Mouse (Mus musculus): Measurements from ENCODE around the gene Vsig2. TPM values are rescaled to one million over a fixed set of nuclear protein-coding genes. Genes with fewer than 3 reads are reported as not detected.

Vsig2 gene
- polyA plus RNA-seq, 1 experiment from 2014 or later = 6.3 TPM

- Histone ChIP-seq H3K9me3 (ENCODE audit: control insufficient read depth, low read length) (no peaks in the 10 kb centered on the region), H3K27ac (ENCODE audit: low read depth) (no peak overlapping the region), H3K4me1 (replicated peaks; ENCODE audit: control insufficient read depth, insufficient read depth, low read length) (peaks cover 12% of the 10 kb centered on the region; the same call in 1 of the 2 replicates), H3K4me2 (ENCODE audit: low read length) (peak overlapping the region; percentile 20; the same call in 1 of the 2 replicates), H3K9ac (ENCODE audit: low read length) (no peak overlapping the region), H3K27me3 (replicated peaks; ENCODE audit: control insufficient read depth, insufficient read depth, low read length) (no peaks in the 10 kb centered on the region), H3K4me3 (ENCODE audit: low read depth, low read length) (no peak overlapping the region), H3K36me3 (ENCODE audit: control insufficient read depth, insufficient read depth, low read length) (no peaks in the 10 kb centered on the region)
- DNase-seq (ENCODE audit: low spot score) = no peak
- WGBS = 27% methylated on average over 15 of the region's 15 CpGs
- peak; percentile 36 for ATAC-seq (replicated peaks; ENCODE audit: low FRiP score, low TSS enrichment, low read depth)
Measured at GRCm38 (mm10) chr9:37567892-37568604, 29.0 kb downstream of the Vsig2 start.

GRCm38 (mm10) chr9:37568605-37569214 is 29.7 kb downstream of the Vsig2 start:
- no peak overlapping the region for H3K27ac ChIP-seq (ENCODE audit: low read depth)
- H3K9ac ChIP-seq (ENCODE audit: low read length) = no peak overlapping the region
- H3K36me3 ChIP-seq (ENCODE audit: control insufficient read depth, insufficient read depth, low read length) = no peaks in the 10 kb centered on the region
- no peak overlapping the region for H3K4me2 ChIP-seq (ENCODE audit: low read length)
- no peaks in the 10 kb centered on the region for H3K9me3 ChIP-seq (ENCODE audit: control insufficient read depth, low read length)
- WGBS = 34% methylated on average over 4 of the region's 4 CpGs
- ATAC-seq (replicated peaks; ENCODE audit: low FRiP score, low TSS enrichment, low read depth) (peak; percentile 64; the same call in 1 of the 2 replicates), DNase-seq (ENCODE audit: low spot score) (no peak)
- H3K4me3 ChIP-seq (ENCODE audit: low read depth, low read length) = no peak overlapping the region
- H3K4me1 ChIP-seq (replicated peaks; ENCODE audit: control insufficient read depth, insufficient read depth, low read length) = peaks cover 12% of the 10 kb centered on the region; the same call in 1 of the 2 replicates
- H3K27me3 ChIP-seq (replicated peaks; ENCODE audit: control insufficient read depth, insufficient read depth, low read length) = no peaks in the 10 kb centered on the region

GRCm38 (mm10) chr9:37569231-37569835 is 30.3 kb downstream of the Vsig2 start:
- Histone ChIP-seq H3K27ac (ENCODE audit: low read depth) (no peak overlapping the region), H3K27me3 (replicated peaks; ENCODE audit: control insufficient read depth, insufficient read depth, low read length) (no peaks in the 10 kb centered on the region), H3K4me2 (ENCODE audit: low read length) (no peak overlapping the region), H3K36me3 (ENCODE audit: control insufficient read depth, insufficient read depth, low read length) (no peaks in the 10 kb centered on the region), H3K4me1 (replicated peaks; ENCODE audit: control insufficient read depth, insufficient read depth, low read length) (peaks cover 12% of the 10 kb centered on the region; the same call in 1 of the 2 replicates), H3K9ac (ENCODE audit: low read length) (no peak overlapping the region), H3K4me3 (ENCODE audit: low read depth, low read length) (no peak overlapping the region), H3K9me3 (ENCODE audit: control insufficient read depth, low read length) (no peaks in the 10 kb centered on the region)
- ATAC-seq (replicated peaks; ENCODE audit: low FRiP score, low TSS enrichment, low read depth) (0 out of 2 replicates have a peak, but pooled peaks have one; percentile 5), DNase-seq (ENCODE audit: low spot score) (no peak)
- WGBS = 79% methylated on average over 2 of the region's 2 CpGs

DNA sequence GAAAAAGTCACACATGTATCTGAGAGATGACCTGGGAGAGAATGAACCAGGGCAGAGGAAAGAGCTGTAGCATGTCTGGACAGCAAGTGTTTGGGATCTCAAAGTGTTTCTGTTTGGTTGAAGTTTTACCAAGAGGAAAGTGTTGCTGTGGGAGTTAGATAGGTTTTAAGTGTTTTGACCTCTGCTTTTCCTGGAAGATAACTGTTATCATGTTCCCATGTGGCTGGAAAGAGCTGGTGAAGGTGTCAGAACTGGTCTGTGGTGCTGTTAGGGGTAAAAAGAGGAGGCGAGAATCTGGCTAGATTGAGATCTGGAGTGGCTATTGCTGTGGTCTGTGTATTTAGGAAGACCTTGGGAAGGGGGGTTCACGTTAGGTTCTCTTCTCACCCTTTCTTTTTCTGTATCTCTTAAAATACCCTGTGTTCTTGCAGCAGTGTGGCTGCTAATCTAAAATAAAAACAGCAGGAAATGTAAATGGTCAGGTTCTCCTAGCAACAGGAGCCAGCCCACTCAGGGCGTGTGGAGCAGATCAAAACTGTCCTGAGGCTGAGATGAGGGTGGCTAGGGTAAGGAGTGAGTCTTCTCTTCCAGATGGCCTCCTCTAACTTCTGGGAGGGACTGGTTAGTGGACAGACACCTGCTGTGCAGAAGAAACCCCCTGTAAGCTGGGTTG is 33.3 kb downstream of the Vsig2 start:
- peaks cover 12% of the 10 kb centered on the region; the same call in 1 of the 2 replicates for H3K4me1 ChIP-seq (replicated peaks; ENCODE audit: control insufficient read depth, insufficient read depth, low read length)
- DNase-seq (ENCODE audit: low spot score) = no peak
- 55% methylated on average over 3 of the region's 3 CpGs for WGBS
- H3K4me3 ChIP-seq (ENCODE audit: low read depth, low read length) = no peak overlapping the region
- H3K27ac ChIP-seq (ENCODE audit: low read depth) = no peak overlapping the region
- H3K4me2 ChIP-seq (ENCODE audit: low read length) = no peak overlapping the region
- H3K9me3 ChIP-seq (ENCODE audit: control insufficient read depth, low read length) = no peaks in the 10 kb centered on the region
- no peak for ATAC-seq (replicated peaks; ENCODE audit: low FRiP score, low TSS enrichment, low read depth)
- H3K27me3 ChIP-seq (replicated peaks; ENCODE audit: control insufficient read depth, insufficient read depth, low read length) = no peaks in the 10 kb centered on the region
- no peaks in the 10 kb centered on the region for H3K36me3 ChIP-seq (ENCODE audit: control insufficient read depth, insufficient read depth, low read length)
- no peak overlapping the region for H3K9ac ChIP-seq (ENCODE audit: low read length)

DNA sequence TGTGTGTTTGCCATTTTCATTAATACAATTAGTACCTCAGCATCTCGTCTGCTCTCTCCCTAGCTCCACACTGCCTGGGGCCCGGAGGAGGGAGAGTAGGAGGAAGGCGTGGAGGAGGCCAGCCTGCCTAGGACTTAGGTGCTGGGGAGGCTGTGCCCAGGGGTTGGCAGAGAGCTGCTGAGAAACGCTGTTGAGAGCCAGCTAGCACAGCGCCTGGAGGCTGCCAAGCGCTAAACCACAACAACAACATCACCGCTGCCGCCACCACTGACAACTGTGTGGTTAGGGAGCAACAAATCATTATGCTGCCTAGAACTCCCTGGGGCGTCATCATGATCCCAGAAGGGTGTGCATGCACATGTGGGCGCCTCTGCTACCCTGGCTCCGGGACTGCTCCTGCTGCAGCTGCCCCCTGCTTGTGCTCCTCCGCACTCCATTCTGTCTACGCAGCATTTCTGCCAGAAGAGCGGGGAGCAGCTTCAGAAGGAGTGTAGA is 37.4 kb downstream of the Vsig2 start:
- no peak overlapping the region for H3K9ac ChIP-seq (ENCODE audit: low read length)
- no peak overlapping the region for H3K27ac ChIP-seq (ENCODE audit: low read depth)
- H3K27me3 ChIP-seq (replicated peaks; ENCODE audit: control insufficient read depth, insufficient read depth, low read length) = no peaks in the 10 kb centered on the region
- no peak for DNase-seq (ENCODE audit: low spot score)
- H3K4me1 ChIP-seq (replicated peaks; ENCODE audit: control insufficient read depth, insufficient read depth, low read length) = no peaks in the 10 kb centered on the region
- WGBS = 28% methylated on average over 14 of the region's 14 CpGs
- ATAC-seq (replicated peaks; ENCODE audit: low FRiP score, low TSS enrichment, low read depth) = no peak
- no peaks in the 10 kb centered on the region for H3K36me3 ChIP-seq (ENCODE audit: control insufficient read depth, insufficient read depth, low read length)
- H3K4me2 ChIP-seq (ENCODE audit: low read length) = no peak overlapping the region
- H3K9me3 ChIP-seq (ENCODE audit: control insufficient read depth, low read length) = no peaks in the 10 kb centered on the region
- H3K4me3 ChIP-seq (ENCODE audit: low read depth, low read length) = no peak overlapping the region

GRCm38 (mm10) chr9:37583594-37583993 is 44.5 kb downstream of the Vsig2 start:
- Histone ChIP-seq H3K27me3 (replicated peaks; ENCODE audit: control insufficient read depth, insufficient read depth, low read length) (no peaks in the 10 kb centered on the region), H3K4me2 (ENCODE audit: low read length) (no peak overlapping the region), H3K9me3 (ENCODE audit: control insufficient read depth, low read length) (no peaks in the 10 kb centered on the region), H3K4me3 (ENCODE audit: low read depth, low read length) (no peak overlapping the region), H3K9ac (ENCODE audit: low read length) (no peak overlapping the region), H3K4me1 (replicated peaks; ENCODE audit: control insufficient read depth, insufficient read depth, low read length) (no peaks in the 10 kb centered on the region), H3K27ac (ENCODE audit: low read depth) (no peak overlapping the region), H3K36me3 (ENCODE audit: control insufficient read depth, insufficient read depth, low read length) (no peaks in the 10 kb centered on the region)
- no peak for DNase-seq (ENCODE audit: low spot score)
- ATAC-seq (replicated peaks; ENCODE audit: low FRiP score, low TSS enrichment, low read depth) = no peak
- WGBS = 86% methylated on average over 5 of the region's 5 CpGs

DNA sequence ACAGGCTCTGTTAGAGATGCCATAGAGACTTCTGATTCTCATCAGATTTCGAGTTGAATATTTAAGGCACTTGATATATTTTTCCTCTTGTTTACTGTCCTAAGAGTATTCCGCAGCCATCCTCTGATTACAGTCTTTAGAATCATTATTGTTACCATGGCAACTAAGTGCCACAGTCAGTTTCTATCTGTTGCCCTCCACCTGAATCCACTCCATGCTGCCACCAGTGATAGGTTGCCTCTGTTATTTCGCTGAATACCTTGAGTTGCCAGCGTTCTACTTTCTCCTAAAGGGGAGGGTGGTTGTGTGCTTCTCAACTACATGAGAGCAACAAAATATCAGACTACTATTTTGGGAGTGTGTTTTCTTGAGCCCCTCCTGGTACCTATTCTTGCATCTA is 47.7 kb downstream of the Vsig2 start:
- ATAC-seq (replicated peaks; ENCODE audit: low FRiP score, low TSS enrichment, low read depth) (no peak), DNase-seq (ENCODE audit: low spot score) (no peak)
- H3K4me1 ChIP-seq (replicated peaks; ENCODE audit: control insufficient read depth, insufficient read depth, low read length) = no peaks in the 10 kb centered on the region
- no peak overlapping the region for H3K9ac ChIP-seq (ENCODE audit: low read length)
- no peaks in the 10 kb centered on the region for H3K9me3 ChIP-seq (ENCODE audit: control insufficient read depth, low read length)
- H3K4me2 ChIP-seq (ENCODE audit: low read length) = no peak overlapping the region
- H3K4me3 ChIP-seq (ENCODE audit: low read depth, low read length) = no peak overlapping the region
- WGBS = 77% methylated on average over 4 of the region's 4 CpGs
- H3K36me3 ChIP-seq (ENCODE audit: control insufficient read depth, insufficient read depth, low read length) = no peaks in the 10 kb centered on the region
- no peak overlapping the region for H3K27ac ChIP-seq (ENCODE audit: low read depth)
- H3K27me3 ChIP-seq (replicated peaks; ENCODE audit: control insufficient read depth, insufficient read depth, low read length) = no peaks in the 10 kb centered on the region

- ATAC-seq (replicated peaks; ENCODE audit: low FRiP score, low TSS enrichment, low read depth) (no peak), DNase-seq (ENCODE audit: low spot score) (no peak)
- no peak overlapping the region for H3K4me3 ChIP-seq (ENCODE audit: low read depth, low read length)
- H3K4me1 ChIP-seq (replicated peaks; ENCODE audit: control insufficient read depth, insufficient read depth, low read length) = no peaks in the 10 kb centered on the region
- WGBS = 90% methylated on average over 4 of the region's 4 CpGs
- H3K36me3 ChIP-seq (ENCODE audit: control insufficient read depth, insufficient read depth, low read length) = no peaks in the 10 kb centered on the region
- no peak overlapping the region for H3K27ac ChIP-seq (ENCODE audit: low read depth)
- no peak overlapping the region for H3K9ac ChIP-seq (ENCODE audit: low read length)
- H3K9me3 ChIP-seq (ENCODE audit: control insufficient read depth, low read length) = no peaks in the 10 kb centered on the region
- H3K4me2 ChIP-seq (ENCODE audit: low read length) = no peak overlapping the region
- H3K27me3 ChIP-seq (replicated peaks; ENCODE audit: control insufficient read depth, insufficient read depth, low read length) = no peaks in the 10 kb centered on the region
Measured at GRCm38 (mm10) chr9:37590381-37590780, 51.3 kb downstream of the Vsig2 start.
